Mouse (Mus musculus) MEL (cell line): ENCODE measurements around the gene Aff3. TPM values are rescaled to one million over a fixed set of nuclear protein-coding genes. Genes with fewer than 3 reads are reported as not detected.

Experiments
- DNase-seq: peaks from one replicate; pipeline ENCODE4 v3.0.0; 2011; ENCODE audit warnings: low read depth, low spot score
- H3K27ac ChIP-seq: 2 replicates; pipeline ENCODE4 v1.5.1; 2012; ENCODE audit warnings: low read depth, mild to moderate bottlenecking, control low read depth, low read length, moderate library complexity; ENCODE audit not compliant: control insufficient read depth
- H3K27me3 ChIP-seq, 2 experiments: fragments of 150-350 bp in 1 of 2; sonication (generic) in 1 of 2; 2 replicates each; pipeline ENCODE4 v1.6.1; 2012; ENCODE audit warnings: low read length in 2 of 2, mild to moderate bottlenecking in 2 of 2, improper control_type of control experiment in 1 of 2, moderate library complexity in 1 of 2; ENCODE audit not compliant: insufficient read depth in 2 of 2, control insufficient read depth in 1 of 2
- H3K36me3 ChIP-seq, 2 experiments: 2 replicates each; pipeline ENCODE4 v1.6.1; 2012 to 2014; ENCODE audit warnings: low read length in 2 of 2, improper control_type of control experiment in 1 of 2, inconsistent platforms in 1 of 2, mild to moderate bottlenecking in 1 of 2; ENCODE audit not compliant: insufficient read depth in 2 of 2, control insufficient read depth in 1 of 2
- H3K4me1 ChIP-seq, 2 experiments: fragments of 150-350 bp in 1 of 2; sonication (generic) in 1 of 2; 2 replicates each; pipeline ENCODE4 v1.6.1; 2012; ENCODE audit warnings: low read length in 2 of 2, improper control_type of control experiment in 1 of 2, mild to moderate bottlenecking in 1 of 2; ENCODE audit not compliant: insufficient read depth in 2 of 2, control insufficient read depth in 1 of 2
- H3K4me3 ChIP-seq, 2 experiments: fragments of 150-350 bp in 1 of 2; sonication (generic) in 1 of 2; 2 replicates each; pipeline ENCODE4 v1.5.1; 2012; ENCODE audit warnings: low read depth in 2 of 2, low read length in 2 of 2, mild to moderate bottlenecking in 2 of 2, moderate library complexity in 2 of 2, control low read depth in 1 of 2, improper control_type of control experiment in 1 of 2; ENCODE audit not compliant: control insufficient read depth in 1 of 2, insufficient read depth in 1 of 2
- H3K79me2 ChIP-seq: 2 replicates; pipeline ENCODE4 v1.6.1; 2012; ENCODE audit warnings: mild to moderate bottlenecking, low read length, moderate library complexity; ENCODE audit not compliant: control insufficient read depth, poor library complexity, insufficient read depth
- H3K9ac ChIP-seq: 2 replicates; pipeline ENCODE4 v1.6.1; 2012; ENCODE audit warnings: low read depth, mild to moderate bottlenecking, control low read depth, low read length, moderate library complexity; ENCODE audit not compliant: control insufficient read depth, poor library complexity, severe bottlenecking
- H3K9me3 ChIP-seq: fragments of 150-350 bp; sonication (generic); replicated peaks from 2 replicates; pipeline ENCODE4 v1.6.1; 2012; ENCODE audit warnings: mild to moderate bottlenecking, low read length, improper control_type of control experiment, moderate library complexity; ENCODE audit not compliant: insufficient read depth
- BHLHE40 ChIP-seq: IDR thresholded peaks from 2 replicates; pipeline ENCODE4 v1.6.1; 2012; ENCODE audit warnings: low read depth, mild to moderate bottlenecking, inconsistent platforms, low read length, improper control_type of control experiment, borderline replicate concordance
- CHD1 ChIP-seq: IDR thresholded peaks from 2 replicates; pipeline ENCODE4 v1.6.1; 2012; ENCODE audit warnings: low read depth, mild to moderate bottlenecking, inconsistent platforms, low read length, improper control_type of control experiment
- CTCF ChIP-seq, 3 experiments: IDR thresholded peaks in 2 of 3; conservative IDR thresholded peaks in 1 of 3; 2 replicates each; pipeline ENCODE4 v1.5.1; 2011 to 2012; ENCODE audit warnings: low read length in 3 of 3, low read depth in 2 of 3, mild to moderate bottlenecking in 2 of 3, improper control_type of control experiment in 1 of 3, inconsistent platforms in 1 of 3, mixed read lengths in 1 of 3, moderate library complexity in 1 of 3; ENCODE audit not compliant: control insufficient read depth in 1 of 3, insufficient read depth in 1 of 3, poor library complexity in 1 of 3, severe bottlenecking in 1 of 3
- ELF1 ChIP-seq: IDR thresholded peaks from 2 replicates; pipeline ENCODE4 v1.6.1; 2014; ENCODE audit warnings: low read depth, mild to moderate bottlenecking, inconsistent platforms, low read length, improper control_type of control experiment, moderate library complexity
- ETS1 ChIP-seq: IDR thresholded peaks from 2 replicates; pipeline ENCODE4 v1.6.1; 2012; ENCODE audit warnings: low read depth, mild to moderate bottlenecking, inconsistent platforms, low read length, improper control_type of control experiment, moderate library complexity
- GATA1 ChIP-seq: IDR thresholded peaks from 2 replicates; pipeline ENCODE4 v1.6.1; 2011; ENCODE audit warnings: low read depth, low read length, improper control_type of control experiment
- JUND ChIP-seq: IDR thresholded peaks from 2 replicates; pipeline ENCODE4 v1.6.1; 2011; ENCODE audit warnings: low read depth, mild to moderate bottlenecking, improper control_type of control experiment, low read length
- KAT2A ChIP-seq: conservative IDR thresholded peaks from 2 replicates; pipeline ENCODE4 v1.6.1; 2012; ENCODE audit warnings: low read depth, low read length, improper control_type of control experiment, inconsistent platforms
- MAFK ChIP-seq: IDR thresholded peaks from 2 replicates; pipeline ENCODE4 v1.6.1; 2011; ENCODE audit warnings: low read depth, mild to moderate bottlenecking, low read length, improper control_type of control experiment, borderline replicate concordance
- MAX ChIP-seq: IDR thresholded peaks from 2 replicates; pipeline ENCODE4 v1.6.1; 2011; ENCODE audit warnings: low read length, improper control_type of control experiment
- MEF2A ChIP-seq: IDR thresholded peaks from 2 replicates; pipeline ENCODE4 v1.6.1; 2014; ENCODE audit warnings: low read depth, mild to moderate bottlenecking, inconsistent platforms, low read length, improper control_type of control experiment; ENCODE audit not compliant: poor library complexity, insufficient replicate concordance, severe bottlenecking; ENCODE audit errors: extremely low read depth
- MYB ChIP-seq: IDR thresholded peaks from 2 replicates; pipeline ENCODE4 v1.6.1; 2011; ENCODE audit warnings: mild to moderate bottlenecking, low read depth, low read length, improper control_type of control experiment
- MYC ChIP-seq: IDR thresholded peaks from 2 replicates; pipeline ENCODE4 v1.6.1; 2011; ENCODE audit warnings: low read depth, mild to moderate bottlenecking, low read length, improper control_type of control experiment, moderate library complexity
- NELFE ChIP-seq: IDR thresholded peaks from 2 replicates; pipeline ENCODE4 v1.6.1; 2011; ENCODE audit warnings: low read depth, low read length, improper control_type of control experiment
- NRF1 ChIP-seq: IDR thresholded peaks from 2 replicates; pipeline ENCODE4 v1.6.1; 2014; ENCODE audit warnings: low read depth, mild to moderate bottlenecking, inconsistent platforms, low read length, improper control_type of control experiment, moderate library complexity; ENCODE audit not compliant: poor library complexity, insufficient read depth, severe bottlenecking
- POLR2A ChIP-seq, 2 experiments: IDR thresholded peaks; 2 replicates each; pipeline ENCODE4 v1.6.1; 2011 to 2012; ENCODE audit warnings: low read length in 2 of 2, mild to moderate bottlenecking in 2 of 2, control low read depth in 1 of 2, improper control_type of control experiment in 1 of 2, low read depth in 1 of 2, moderate library complexity in 1 of 2; ENCODE audit not compliant: control insufficient read depth in 1 of 2, insufficient read depth in 1 of 2, poor library complexity in 1 of 2
- POLR2AphosphoS2 ChIP-seq: IDR thresholded peaks from 2 replicates; pipeline ENCODE4 v1.6.1; 2011; ENCODE audit warnings: low read length, improper control_type of control experiment
- RAD21 ChIP-seq: IDR thresholded peaks from 2 replicates; pipeline ENCODE4 v1.6.1; 2011; ENCODE audit warnings: mild to moderate bottlenecking, low read depth, low read length, improper control_type of control experiment
- RCOR1 ChIP-seq: IDR thresholded peaks from 2 replicates; pipeline ENCODE4 v1.6.1; 2012; ENCODE audit warnings: low read depth, mild to moderate bottlenecking, inconsistent platforms, low read length, improper control_type of control experiment
- SMC3 ChIP-seq: IDR thresholded peaks from 2 replicates; pipeline ENCODE4 v1.6.1; 2011; ENCODE audit warnings: low read depth, low read length, improper control_type of control experiment
- TCF12 ChIP-seq: IDR thresholded peaks from 2 replicates; pipeline ENCODE4 v1.6.1; 2014; ENCODE audit warnings: low read depth, mild to moderate bottlenecking, inconsistent platforms, low read length, improper control_type of control experiment, moderate library complexity
- UBTF ChIP-seq: IDR thresholded peaks from 2 replicates; pipeline ENCODE4 v1.6.1; 2012; ENCODE audit warnings: low read depth, mild to moderate bottlenecking, inconsistent platforms, low read length, improper control_type of control experiment, moderate library complexity, borderline replicate concordance; ENCODE audit not compliant: insufficient read depth
- USF2 ChIP-seq, 2 experiments: IDR thresholded peaks; 2 replicates each; pipeline ENCODE4 v1.6.1; 2011 to 2012; ENCODE audit warnings: improper control_type of control experiment in 2 of 2, low read length in 2 of 2, borderline replicate concordance in 1 of 2, inconsistent platforms in 1 of 2, low read depth in 1 of 2, mild to moderate bottlenecking in 1 of 2; ENCODE audit not compliant: insufficient read depth in 1 of 2
- ZC3H11A ChIP-seq: IDR thresholded peaks from 2 replicates; pipeline ENCODE4 v1.6.1; 2012; ENCODE audit warnings: low read depth, mild to moderate bottlenecking, inconsistent platforms, low read length, improper control_type of control experiment
- ZKSCAN1 ChIP-seq: IDR thresholded peaks from 2 replicates; pipeline ENCODE4 v1.6.1; 2012; ENCODE audit warnings: low read depth, mild to moderate bottlenecking, inconsistent platforms, low read length, improper control_type of control experiment, moderate library complexity
- ZMIZ1 ChIP-seq: IDR thresholded peaks from 2 replicates; pipeline ENCODE4 v1.6.1; 2012; ENCODE audit warnings: low read depth, mild to moderate bottlenecking, inconsistent platforms, low read length, improper control_type of control experiment, moderate library complexity
- polyA plus RNA-seq, 2 experiments: library from polyadenylated mRNA; stranded (reverse) in 1 of 2; unstranded in 1 of 2; fragments of >175 nt in 1 of 2; fragments of >200 nt in 1 of 2; gene quantifications; 2 replicates each; pipeline versions ENCODE4 v1.2.1 to v1.2.4; 2012; ENCODE audit warnings: low replicate concordance in 2 of 2, low read depth in 1 of 2; ENCODE audit not compliant: insufficient read length in 2 of 2, insufficient read depth in 1 of 2, missing spikeins in 1 of 2
- total RNA-seq: library from RNA; depleted of rRNA; stranded (reverse); fragments of 300-350 nt; gene quantifications from 2 replicates; pipeline ENCODE4 v1.2.3, GENCODE M21; 2012

The Aff3 gene
- total and polyA plus RNA-seq, 3 experiments = 18.5 to 41.1 (median 25.4) TPM

DNA sequence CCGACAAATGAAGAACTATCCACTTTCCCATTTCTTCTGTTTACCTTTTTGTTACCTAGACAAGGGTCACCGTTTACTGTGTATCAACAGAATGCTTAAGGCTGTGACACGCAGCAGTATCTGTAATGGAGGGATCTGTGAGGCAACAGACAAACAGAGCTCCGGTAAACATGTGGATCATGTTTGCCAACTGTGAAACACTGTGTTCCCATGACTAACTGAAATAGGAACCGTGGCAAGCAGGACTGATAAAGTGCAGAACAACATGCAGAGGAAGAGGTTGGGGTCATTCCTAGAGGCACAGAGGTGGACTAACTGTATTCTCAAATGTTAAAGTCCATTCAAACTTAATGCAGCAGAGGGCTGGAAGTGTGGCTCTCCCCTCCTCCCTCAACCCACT lies 138.2 kb downstream of the Aff3 start:
- 0 out of 4 replicates have a peak, but pooled peaks cover 0 to 4% of the 10 kb centered on the region in 2 experiments for H3K4me1 ChIP-seq
- H3K36me3 ChIP-seq = peaks cover 0 to 9% of the 10 kb centered on the region in 2 experiments; a peak in 2 of 4 replicates
- no peak overlapping the region for H3K9ac ChIP-seq
- DNase-seq = no peak
- TF ChIP-seq ELF1 (no peak), BHLHE40 (no peak), MYB (no peak), ZC3H11A (no peak), JUND (no peak), ZMIZ1 (no peak), CHD1 (no peak), RCOR1 (no peak), RAD21 (no peak), NRF1 (no peak), GATA1 (no peak), POLR2AphosphoS2 (no peak), MEF2A (no peak), KAT2A (no peak), UBTF (no peak), TCF12 (no peak), POLR2A (IDR thresholded peaks at IDR 0.05; ENCODE audit: control insufficient read depth in 1 of 2, insufficient read depth in 1 of 2, low read depth in 1 of 2, low read length in 2 of 2, poor library complexity in 1 of 2) (no peak)
- H3K4me3 ChIP-seq = no peak overlapping the region
- no peak overlapping the region for H3K27ac ChIP-seq
- no peaks in the 10 kb centered on the region for H3K27me3 ChIP-seq
- no peaks in the 10 kb centered on the region for H3K79me2 ChIP-seq
- no peaks in the 10 kb centered on the region for H3K9me3 ChIP-seq

DNA sequence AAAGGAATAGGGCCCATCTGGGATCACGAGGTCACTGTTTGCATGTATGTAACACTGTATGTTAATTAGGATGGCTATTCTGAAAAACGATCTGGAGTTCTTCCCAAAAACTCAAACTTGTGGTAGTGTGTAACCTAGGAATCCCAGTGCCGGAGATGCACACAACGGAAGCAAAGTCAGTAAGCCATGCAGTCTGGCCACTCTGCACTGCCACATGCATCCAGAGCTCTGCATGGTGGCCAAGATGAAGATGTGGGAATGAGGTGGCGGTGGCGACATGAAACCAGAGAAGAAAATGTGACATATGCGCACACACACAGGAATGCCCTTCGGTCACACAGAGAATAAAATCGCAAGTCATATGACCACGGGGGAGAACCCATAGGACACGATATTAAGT lies 143.1 kb downstream of the Aff3 start:
- H3K4me3 ChIP-seq = no peak overlapping the region
- no peak for DNase-seq
- no peak for TF ChIP-seq GATA1
- TF ChIP-seq ZMIZ1 = no peak
- no peak for TF ChIP-seq ZKSCAN1
- TF ChIP-seq BHLHE40 = no peak
- TF ChIP-seq MAX = no peak
- no peak for TF ChIP-seq ETS1
- TF ChIP-seq USF2 (IDR thresholded peaks at IDR 0.05; ENCODE audit: borderline replicate concordance in 1 of 2, insufficient read depth in 1 of 2, low read depth in 1 of 2, low read length in 2 of 2) = no peak
- no peak for TF ChIP-seq NELFE
- no peak for TF ChIP-seq CTCF (IDR thresholded peaks at IDR 0.05 in 2 of 3, conservative IDR thresholded peaks at IDR 0.05 in 1 of 3; ENCODE audit: control insufficient read depth in 1 of 3, insufficient read depth in 1 of 3, low read depth in 2 of 3, low read length in 3 of 3, poor library complexity in 1 of 3, severe bottlenecking in 1 of 3)
- TF ChIP-seq MAFK = no peak
- no peak for TF ChIP-seq UBTF
- no peak for TF ChIP-seq SMC3
- no peak for TF ChIP-seq JUND
- TF ChIP-seq MYC = no peak
- no peak for TF ChIP-seq POLR2AphosphoS2
- TF ChIP-seq MYB = no peak
- H3K9ac ChIP-seq = no peak overlapping the region
- no peaks in the 10 kb centered on the region for H3K27me3 ChIP-seq
- H3K9me3 ChIP-seq = no peaks in the 10 kb centered on the region
- H3K27ac ChIP-seq = no peak overlapping the region
- H3K79me2 ChIP-seq = no peaks in the 10 kb centered on the region
- H3K36me3 ChIP-seq = peaks cover 0 to 6% of the 10 kb centered on the region in 2 experiments; a peak in 2 of 4 replicates
- no peaks in the 10 kb centered on the region for H3K4me1 ChIP-seq
